Mouse (Mus musculus) frontal cortex, postnatal 10 days (tissue): Measurements from ENCODE around the gene Gm17334.
A peak's percentile ranks its signal among the peaks of the same experiment; 100 is the strongest.

Experiments
- DNase-seq, 2 experiments: peaks; one replicate each; pipeline ENCODE4 v3.0.0; 2022; ENCODE audit warnings: low spot score in 2 of 2, mixed read lengths in 1 of 2

Gm17334 gene

DNA sequence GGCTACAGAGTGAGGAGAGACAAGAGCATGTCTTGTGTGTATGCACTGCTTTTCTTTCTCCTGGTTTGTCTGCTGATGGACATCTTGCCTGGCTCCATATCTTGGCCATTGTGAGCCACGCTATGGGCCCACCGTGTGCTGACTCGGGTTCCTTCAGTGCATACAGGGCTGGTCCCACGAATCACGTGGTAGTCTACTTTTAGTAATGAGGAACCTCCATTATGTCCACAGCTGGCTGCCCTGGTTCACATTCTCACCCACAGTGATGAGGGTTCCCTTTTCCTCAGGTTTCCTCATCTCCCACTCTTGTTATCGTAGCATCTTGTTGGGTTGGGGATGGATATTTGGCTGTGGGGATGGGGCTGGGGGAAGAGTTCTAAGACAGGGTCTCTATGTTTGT lies 24.4 kb downstream of the Gm17334 start:
- no peak for DNase-seq

DNA sequence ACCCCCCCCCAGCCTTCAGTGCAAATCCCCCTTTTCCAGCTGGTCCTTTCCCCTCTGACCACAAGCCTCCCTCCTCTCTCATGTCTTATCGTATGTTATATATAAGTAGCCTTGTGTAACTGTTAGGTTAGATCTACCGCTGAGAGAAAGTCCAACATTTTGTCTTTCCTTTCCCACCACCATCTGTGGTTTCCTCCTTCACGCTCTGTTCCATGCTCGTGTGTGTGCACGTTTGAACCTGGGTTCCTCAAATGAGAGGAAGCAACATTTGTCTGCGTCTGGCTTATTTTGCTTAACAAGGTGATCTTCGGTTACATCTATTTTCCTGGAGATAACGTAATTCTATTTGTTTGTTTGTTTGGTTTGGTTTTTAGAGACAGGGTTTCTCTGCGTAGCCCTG lies 25.0 kb downstream of the Gm17334 start:
- no peak for DNase-seq

DNA sequence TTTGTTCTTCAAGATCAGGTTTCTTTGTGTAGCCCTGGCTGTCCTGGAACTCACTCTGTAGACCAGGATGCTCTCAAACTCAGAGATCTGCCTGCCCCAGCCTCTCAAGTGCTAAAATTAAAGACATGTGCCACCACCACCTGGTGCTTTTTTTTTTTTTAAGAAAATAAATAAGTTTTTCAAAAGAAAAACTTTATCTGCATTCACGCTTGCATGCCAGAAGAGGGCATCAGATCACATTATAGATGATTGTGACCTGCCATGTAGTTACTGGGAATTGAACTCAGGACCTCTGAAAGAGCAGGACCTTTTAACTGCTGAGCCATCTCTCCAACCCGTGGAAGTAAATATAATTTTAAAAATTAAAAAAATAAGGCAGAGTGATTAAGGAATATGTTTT lies 27.7 kb downstream of the Gm17334 start:
- no peak for DNase-seq

DNA sequence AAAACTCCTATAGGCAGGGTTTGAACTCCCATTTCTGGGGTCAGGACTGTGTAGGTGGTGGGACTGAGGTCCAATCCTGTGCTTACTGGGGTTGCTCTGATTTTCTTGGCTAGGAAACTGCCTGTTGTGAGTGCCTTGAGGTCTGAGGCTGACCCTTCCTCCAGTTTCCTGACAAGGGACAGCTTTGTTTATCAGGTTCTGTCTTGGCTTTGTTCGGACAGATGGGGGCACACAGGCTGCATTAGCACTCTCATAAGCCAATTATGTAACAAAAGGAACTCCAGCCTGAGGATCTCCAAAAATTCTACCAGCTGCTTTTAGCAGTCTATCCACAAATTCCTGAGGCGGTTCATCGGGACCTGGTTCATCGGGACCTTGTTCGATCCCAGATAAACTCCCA lies 30.6 kb downstream of the Gm17334 start:
- no peak for DNase-seq

DNA sequence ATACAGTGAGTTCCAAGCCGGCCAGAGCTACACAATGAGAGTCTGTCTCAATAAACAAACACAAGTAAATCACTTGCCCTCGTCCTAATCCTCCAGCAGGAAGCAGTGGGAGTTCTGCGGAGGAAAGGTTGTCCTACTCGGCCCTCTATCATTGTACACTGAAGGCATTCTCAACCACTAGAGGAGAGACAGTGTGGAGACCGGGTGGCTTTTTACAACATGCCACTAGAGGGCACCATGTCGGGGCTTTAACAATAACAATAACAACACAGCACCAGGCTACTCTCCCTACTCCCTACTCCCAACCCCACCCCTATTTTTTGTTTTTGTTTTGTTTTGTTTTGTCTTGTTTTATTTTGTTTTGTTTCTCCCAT lies 35.4 kb downstream of the Gm17334 start:
- DNase-seq = peak in 1 of 2 experiments; percentile 28

DNA sequence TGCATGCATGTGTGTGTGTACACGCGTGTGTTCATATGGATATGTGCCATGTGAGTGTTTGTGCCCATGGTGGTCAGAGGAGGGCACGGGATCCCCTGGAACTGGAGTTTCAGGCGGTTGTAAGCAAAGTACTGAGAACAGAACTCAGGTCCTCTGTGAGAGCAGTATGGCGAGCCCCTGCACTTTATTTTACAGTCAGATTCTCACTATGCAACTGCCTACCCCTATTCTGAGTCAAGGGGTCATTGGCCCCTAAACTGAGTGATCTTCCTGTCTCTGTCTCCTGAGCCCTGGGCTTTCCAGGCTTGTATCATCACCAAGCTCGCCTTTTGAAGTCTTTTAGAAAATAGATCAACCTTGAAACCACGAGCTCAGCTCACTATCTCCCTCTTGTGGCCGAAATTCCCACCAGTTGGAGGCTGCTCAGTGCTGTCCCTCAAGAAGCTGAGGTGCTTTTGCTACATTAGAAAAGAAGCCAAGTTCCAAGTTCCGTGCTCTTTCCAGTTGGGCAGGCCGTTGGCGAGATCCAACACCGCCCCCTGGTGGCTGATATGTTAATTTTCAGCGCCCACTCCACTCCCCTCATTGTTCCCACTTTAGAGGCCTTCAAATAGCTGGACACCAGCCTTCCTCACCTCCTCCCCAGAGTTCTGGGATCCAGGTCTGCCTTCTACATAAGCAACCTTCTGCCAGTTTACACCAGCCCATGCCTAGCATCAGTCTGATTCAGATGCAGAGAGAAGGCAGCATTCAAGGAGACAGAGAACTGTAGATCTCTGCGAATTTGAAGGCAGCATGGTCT lies 36.0 kb downstream of the Gm17334 start:
- DNase-seq = peak; percentile 39 to 61

DNA sequence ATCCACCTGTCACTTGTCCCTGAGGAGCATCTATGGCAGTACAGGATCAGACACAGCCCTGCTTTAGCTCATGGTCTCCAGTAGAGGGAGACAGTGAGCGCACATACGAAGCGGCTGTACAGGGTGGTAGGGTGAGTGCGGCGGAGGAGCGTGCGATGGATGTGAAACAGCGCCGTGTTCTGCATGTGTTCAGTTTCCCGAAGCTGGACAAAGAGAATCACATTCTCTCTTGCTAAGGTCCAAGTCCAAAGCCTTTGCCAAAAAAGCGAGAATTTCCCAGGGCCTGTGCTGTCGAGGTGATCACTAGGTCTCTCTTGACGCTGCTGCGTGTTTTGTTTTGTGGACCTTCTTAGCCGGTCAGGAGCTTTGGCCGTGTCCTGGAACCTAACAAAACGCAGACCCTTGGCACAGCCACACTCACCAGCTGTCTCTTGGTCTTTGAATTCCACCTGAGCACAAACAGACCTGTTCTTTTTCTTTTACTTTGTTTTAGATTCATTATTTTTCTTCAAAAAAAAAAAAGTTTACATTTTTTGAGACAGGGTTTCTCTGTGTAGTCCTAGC lies 37.2 kb downstream of the Gm17334 start:
- DNase-seq = peak in 1 of 2 experiments; percentile 55

DNA sequence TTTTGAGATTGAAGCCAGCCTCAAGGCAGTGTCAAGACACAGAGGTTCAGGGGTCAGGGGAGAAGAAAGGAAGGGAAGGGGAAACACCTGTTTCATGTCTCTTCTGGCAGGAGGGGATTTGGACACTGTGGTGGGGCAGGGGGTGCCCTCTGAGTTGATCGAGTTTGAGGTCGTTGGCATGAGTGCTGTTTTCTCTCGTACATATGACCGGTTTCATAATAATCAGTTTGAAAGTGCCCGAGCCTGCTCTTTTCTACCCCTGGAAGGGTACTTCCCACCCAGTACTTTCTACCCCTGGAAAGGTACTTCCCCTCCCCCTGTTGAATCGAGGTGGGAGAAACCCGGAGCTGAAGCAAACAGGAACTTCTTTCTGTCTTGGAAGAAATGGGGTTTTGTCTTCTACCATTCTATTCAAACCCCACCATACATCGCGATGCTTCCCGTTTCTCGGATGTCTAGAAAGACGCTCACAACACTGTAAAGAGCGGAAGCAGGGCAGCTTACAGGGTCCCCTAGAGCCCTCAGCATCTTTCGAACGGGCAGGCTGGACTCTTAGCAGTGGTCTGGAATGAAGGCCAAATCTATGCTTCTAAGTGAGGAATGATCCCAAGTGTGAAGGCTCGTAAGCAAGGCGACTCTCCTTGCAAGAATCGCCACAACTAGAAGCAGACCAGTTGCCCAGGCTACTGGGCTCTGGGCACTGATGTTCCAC lies 37.9 kb downstream of the Gm17334 start:
- no peak for DNase-seq

DNA sequence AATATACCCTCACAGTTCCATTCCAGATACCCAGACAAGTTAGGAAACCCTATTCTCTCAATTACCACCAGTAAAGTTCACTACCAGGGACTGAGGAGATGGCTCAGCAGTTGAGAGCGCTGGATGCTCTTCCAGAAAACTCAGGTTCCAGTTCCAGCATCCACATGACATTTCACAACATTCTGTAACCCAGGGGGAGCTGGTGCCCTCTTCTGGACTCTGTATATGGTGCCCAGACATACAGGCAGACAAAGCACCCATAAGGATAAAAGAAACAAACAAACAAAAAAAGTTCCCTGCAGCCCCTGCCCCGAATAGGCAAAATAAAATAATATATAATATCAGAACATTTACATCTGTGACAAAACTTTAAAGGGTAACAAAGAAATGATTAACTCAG lies 38.6 kb downstream of the Gm17334 start:
- no peak for DNase-seq

DNA sequence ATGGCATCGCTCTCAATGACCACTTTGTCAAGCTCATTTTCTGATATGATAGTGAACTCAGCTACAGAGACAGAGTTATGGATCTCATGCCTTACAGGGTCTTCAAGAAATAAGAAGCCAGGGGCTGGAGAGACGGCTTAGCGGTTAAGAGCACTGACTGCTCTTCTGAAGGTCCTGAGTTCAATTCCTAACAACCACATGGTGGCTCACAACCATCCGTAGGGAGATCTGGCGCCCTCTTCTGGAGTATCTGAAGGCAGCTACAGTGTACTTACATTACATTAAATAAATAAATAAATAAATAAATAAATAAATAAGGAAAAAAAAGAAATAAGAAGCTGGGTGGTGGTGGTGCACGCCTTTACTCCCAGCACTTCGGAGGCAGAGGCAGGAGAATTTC lies 39.2 kb downstream of the Gm17334 start:
- DNase-seq = no peak

DNA sequence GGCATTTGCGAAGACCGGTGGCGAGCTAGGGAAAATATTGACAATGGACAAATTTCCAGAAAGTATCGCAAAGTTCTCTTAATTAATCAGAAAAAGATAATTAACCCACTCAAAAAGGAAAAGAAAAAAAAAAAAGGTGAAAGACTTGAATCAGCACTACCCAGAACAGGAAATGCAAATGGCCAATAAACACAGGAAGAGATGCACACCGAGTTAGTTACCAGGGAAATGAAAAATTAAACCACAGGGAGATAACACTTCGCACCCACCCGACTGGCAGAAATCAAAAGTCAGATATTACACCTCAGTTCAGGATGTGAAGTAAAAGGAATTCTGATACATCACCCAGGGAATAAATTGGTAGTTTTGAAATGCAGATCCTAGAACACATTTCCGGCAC lies 40.7 kb downstream of the Gm17334 start:
- DNase-seq = no peak

DNA sequence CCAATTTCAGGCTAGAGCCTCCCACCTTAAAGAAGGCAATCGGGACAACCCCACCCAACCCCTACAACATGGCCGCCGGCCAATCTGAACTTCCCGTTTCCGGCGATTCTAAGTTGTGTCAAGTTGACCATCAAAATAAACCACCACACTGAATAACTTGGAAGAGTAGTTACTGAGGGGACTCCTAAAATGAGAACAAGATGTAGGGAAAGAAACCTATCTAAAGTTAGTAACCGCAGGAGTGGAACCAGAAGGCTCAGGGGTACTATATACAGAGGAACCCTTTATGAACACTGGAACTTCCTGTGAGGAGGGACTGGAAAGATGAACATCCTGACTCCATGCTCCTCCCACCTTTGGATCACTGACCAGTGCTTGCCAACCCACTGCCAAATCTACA lies 41.5 kb downstream of the Gm17334 start:
- DNase-seq = no peak
